Mouse (Mus musculus) heart, adult 2 months (tissue): ENCODE data around the gene Mfsd11.

Experiments
- CTCF ChIP-seq: fragments of 200-600 bp; IDR thresholded peaks from 2 replicates; pipeline ENCODE4 v1.8.1; 2022; ENCODE audit warnings: antibody characterized with exemption, mild to moderate bottlenecking, moderate library complexity
- EP300 ChIP-seq: fragments of 200-500 bp; IDR thresholded peaks from 2 replicates; pipeline ENCODE4 v1.6.1; 2011; ENCODE audit warnings: low read depth, low read length, control low read depth; ENCODE audit not compliant: insufficient read depth
- POLR2A ChIP-seq: fragments of 200-500 bp; IDR thresholded peaks from 2 replicates; pipeline ENCODE4 v1.6.1; 2011; ENCODE audit warnings: mild to moderate bottlenecking, low read depth, low read length, control low read depth; ENCODE audit not compliant: insufficient read depth

- TF ChIP-seq CTCF (no peak), POLR2A (no peak), EP300 (no peak)
These were observed 30.0 kb upstream of the Mfsd11 start for GRCm38 (mm10) chr11:116822215-116822614.
